Mouse (Mus musculus): ENCODE results near the gene Anxa6.
A peak's percentile ranks its signal among the peaks of the same experiment; 100 is the strongest.

- TF ChIP-seq POLR2A (IDR thresholded peaks at IDR 0.05; ENCODE audit: insufficient read length, low read depth), result peak; percentile 43
- TF ChIP-seq USF1 (IDR thresholded peaks at IDR 0.05; ENCODE audit: low read depth), result no peak
- peak; percentile 80 to 98 (median 98) for TF ChIP-seq MYOD1 (IDR thresholded peaks at IDR 0.05; ENCODE audit: control insufficient read depth in 1 of 3, insufficient read length in 2 of 3, low read depth in 2 of 3)
- TF ChIP-seq SRF (IDR thresholded peaks at IDR 0.05; ENCODE audit: control insufficient read depth, insufficient read length, low read depth), result no peak
- TF ChIP-seq REST (IDR thresholded peaks at IDR 0.05; ENCODE audit: insufficient read depth, insufficient read length), result no peak
- TF ChIP-seq CEBPB (IDR thresholded peaks at IDR 0.05; ENCODE audit: insufficient read depth, poor library complexity, severe bottlenecking), result no peak
These were observed 1.3 kb downstream of the Anxa6 start for GRCm38 (mm10) chr11:55031991-55032280.

Measured in myocyte (in vitro differentiated cells).